Mouse (Mus musculus): ENCODE data around the gene Gatc. TPM values are rescaled to one million over a fixed set of nuclear protein-coding genes. Genes with fewer than 3 reads are reported as not detected.
"Not testable (repeated sequence)": the region's sequence is repeated elsewhere in the genome, so short reads cannot be mapped to it uniquely, and the experiment has no call there.

Gene Gatc
- total and polyA plus RNA-seq, 3 experiments = 15.4 to 24.0 (median 21.1) TPM

- no peak for DNase-seq
Measured at GRCm38 (mm10) chr5:115330955-115331354, 10.0 kb downstream of the Gatc start.

GRCm38 (mm10) chr5:115327610-115328548 is 13.1 kb downstream of the Gatc start:
- peak; percentile 45 for DNase-seq

GRCm38 (mm10) chr5:115326875-115327609 is 13.9 kb downstream of the Gatc start, which contains the start of gene Srsf9:
Gene Srsf9 (plus strand): TSS chr5:115327177.
- DNase-seq = peak; percentile 98

GRCm38 (mm10) chr5:115326256-115326831 is 14.6 kb downstream of the Gatc start:
- DNase-seq = no peak

- peak; percentile 90 for DNase-seq
Measured at GRCm38 (mm10) chr5:115319004-115319940, 21.7 kb downstream of the Gatc start.

GRCm38 (mm10) chr5:115317645-115318328 is 23.2 kb downstream of the Gatc start:
- no peak for DNase-seq

- no peak for DNase-seq
Measured at GRCm38 (mm10) chr5:115316968-115317644, 23.9 kb downstream of the Gatc start.

GRCm38 (mm10) chr5:115313668-115313943 is 27.4 kb downstream of the Gatc start:
- no peak for DNase-seq

- no peak for DNase-seq
Measured at GRCm38 (mm10) chr5:115312816-115313667, 27.9 kb downstream of the Gatc start.

- DNase-seq = no peak
Measured at GRCm38 (mm10) chr5:115312354-115312753, 28.6 kb downstream of the Gatc start.

GRCm38 (mm10) chr5:115302190-115302589 is 38.8 kb downstream of the Gatc start:
- not testable (repeated sequence) for DNase-seq

GRCm38 (mm10) chr5:115301615-115302014 is 39.4 kb downstream of the Gatc start:
- no peak for DNase-seq

GRCm38 (mm10) chr5:115300792-115301614 is 40.0 kb downstream of the Gatc start, which contains the start of gene Dynll1:
Gene Dynll1 (minus strand): TSS chr5:115300999.
- peak; percentile 99 for DNase-seq

GRCm38 (mm10) chr5:115300035-115300744 is 40.8 kb downstream of the Gatc start:
- peak; percentile 82 for DNase-seq

- no peak for DNase-seq
Measured at GRCm38 (mm10) chr5:115296347-115296746, 44.6 kb downstream of the Gatc start.

GRCm38 (mm10) chr5:115294173-115294572 is 46.8 kb downstream of the Gatc start:
- DNase-seq = no peak

GRCm38 (mm10) chr5:115284735-115285134 is 56.2 kb downstream of the Gatc start:
- peak; percentile 45 for DNase-seq

All from adrenal gland, adult 2 months (tissue).